Mouse (Mus musculus): ENCODE data around the gene Fgfr2.

DNA sequence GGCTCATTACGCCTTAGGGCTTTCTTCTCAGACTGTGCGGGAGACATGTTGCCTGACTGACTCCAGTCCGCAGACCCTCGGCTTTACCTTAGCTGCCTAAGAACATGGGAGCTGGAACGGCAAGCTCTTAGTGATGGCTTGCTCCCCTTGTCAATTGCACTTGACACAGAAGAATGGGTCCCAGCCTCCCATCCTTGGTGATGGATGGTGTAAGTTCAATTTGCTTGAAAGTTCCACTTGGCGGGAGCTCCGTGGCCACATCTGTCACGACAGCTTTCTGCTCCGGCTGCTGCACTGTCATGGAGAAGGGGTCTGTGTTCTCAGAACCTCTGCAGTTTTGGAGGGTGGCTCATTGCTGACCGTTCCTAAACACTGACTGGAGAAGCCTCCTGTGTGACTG is 1518.2 kb downstream of the Fgfr2 start:
- TF ChIP-seq CTCF (IDR thresholded peaks at IDR 0.05; ENCODE audit: low read depth) (no peak), EP300 (IDR thresholded peaks at IDR 0.05; ENCODE audit: low read depth) (no peak)

Measured in liver, postnatal 0 days (tissue).